Mouse (Mus musculus) kidney, postnatal 36 days (tissue): ENCODE results near the gene Slc5a6.
A peak's percentile ranks its signal among the peaks of the same experiment; 100 is the strongest.

ENCODE experiments used
- DNase-seq, 2 experiments: peaks; one replicate each; pipeline ENCODE4 v3.0.0; 2021 to 2022; ENCODE audit warnings: mixed read lengths in 2 of 2

Slc5a6 gene

DNA sequence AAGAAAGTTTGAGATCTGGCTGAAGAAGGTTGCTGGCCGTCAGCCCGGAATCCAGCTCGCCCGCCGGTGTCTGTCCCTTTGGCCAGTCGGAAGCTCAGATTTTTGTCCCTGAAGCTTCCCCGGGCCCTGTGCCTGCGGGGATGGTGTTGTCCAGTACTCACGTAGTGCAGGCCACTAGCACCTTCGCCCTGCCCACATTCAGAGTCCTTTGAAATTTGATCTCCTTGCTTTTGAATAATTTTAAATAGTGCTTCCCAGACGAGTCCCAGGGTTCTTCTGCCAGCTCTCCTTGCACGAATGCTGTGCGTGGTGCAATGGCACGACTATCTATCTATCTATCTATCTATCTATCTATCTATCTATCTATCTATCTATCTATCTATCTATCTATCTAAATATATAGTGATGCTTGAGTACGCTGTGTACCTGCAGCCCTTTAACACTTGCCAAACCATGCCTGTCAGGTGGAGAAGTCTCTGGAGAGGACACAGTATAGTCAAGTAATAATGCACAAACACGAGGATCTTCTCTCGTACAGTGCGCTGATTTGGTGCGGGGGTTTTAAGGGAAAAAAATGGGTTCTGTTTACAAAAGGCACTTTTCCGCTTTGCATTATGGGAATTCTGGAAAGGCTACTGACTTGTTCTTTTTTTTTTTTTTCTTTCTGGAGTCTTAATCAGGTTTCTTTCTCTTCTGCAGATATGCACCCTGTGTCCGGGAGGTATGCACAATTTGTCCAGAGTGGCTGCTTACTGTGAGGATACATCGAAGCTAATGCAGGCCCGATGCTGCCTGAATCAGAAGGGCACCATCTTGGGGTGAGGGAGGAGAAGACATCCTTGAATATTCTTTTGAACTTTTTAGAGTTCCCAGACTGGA lies at the start of gene Slc5a6:
Slc5a6 (minus strand) TSS at position 162 of the 879 bp plus-strand sequence.
- DNase-seq: peak; percentile 57 to 58

DNA sequence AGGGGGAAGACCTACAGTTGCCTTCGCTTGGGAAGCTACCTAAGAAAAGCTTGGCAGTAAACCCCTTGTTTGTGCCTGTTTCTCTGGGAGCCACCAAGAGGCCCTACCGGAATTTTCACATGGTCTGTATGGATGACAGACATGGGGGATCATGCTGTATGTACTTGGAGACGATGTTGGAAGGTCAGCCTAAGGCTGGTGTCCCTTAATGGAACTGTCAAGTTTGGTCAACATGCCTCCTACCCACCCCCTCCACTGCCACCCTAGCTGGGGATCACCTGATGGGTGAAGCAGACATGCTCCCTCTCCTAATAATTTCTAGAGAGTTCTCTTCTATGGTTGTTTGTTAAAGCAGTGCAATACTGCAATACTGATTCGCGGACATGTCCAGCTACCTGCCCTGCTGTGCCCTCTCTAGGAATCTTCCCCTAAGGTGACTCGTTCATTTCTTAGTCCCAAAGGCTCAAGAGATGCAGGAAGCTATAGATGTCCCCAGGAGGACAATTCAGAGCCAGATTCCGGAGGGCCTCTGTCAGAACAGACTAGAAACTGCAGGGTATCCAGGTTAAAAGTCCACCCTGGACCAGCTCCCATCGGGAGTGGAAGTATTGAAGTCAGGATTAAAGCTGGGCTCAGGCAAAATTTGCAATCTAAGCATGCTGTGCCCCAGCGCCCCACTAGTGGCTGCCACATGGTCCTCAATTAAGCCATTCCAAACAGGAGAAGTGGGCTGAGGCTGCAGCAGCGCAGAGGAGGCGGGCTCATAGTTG lies 47.2 kb upstream of the Slc5a6 start:
- DNase-seq: no peak

DNA sequence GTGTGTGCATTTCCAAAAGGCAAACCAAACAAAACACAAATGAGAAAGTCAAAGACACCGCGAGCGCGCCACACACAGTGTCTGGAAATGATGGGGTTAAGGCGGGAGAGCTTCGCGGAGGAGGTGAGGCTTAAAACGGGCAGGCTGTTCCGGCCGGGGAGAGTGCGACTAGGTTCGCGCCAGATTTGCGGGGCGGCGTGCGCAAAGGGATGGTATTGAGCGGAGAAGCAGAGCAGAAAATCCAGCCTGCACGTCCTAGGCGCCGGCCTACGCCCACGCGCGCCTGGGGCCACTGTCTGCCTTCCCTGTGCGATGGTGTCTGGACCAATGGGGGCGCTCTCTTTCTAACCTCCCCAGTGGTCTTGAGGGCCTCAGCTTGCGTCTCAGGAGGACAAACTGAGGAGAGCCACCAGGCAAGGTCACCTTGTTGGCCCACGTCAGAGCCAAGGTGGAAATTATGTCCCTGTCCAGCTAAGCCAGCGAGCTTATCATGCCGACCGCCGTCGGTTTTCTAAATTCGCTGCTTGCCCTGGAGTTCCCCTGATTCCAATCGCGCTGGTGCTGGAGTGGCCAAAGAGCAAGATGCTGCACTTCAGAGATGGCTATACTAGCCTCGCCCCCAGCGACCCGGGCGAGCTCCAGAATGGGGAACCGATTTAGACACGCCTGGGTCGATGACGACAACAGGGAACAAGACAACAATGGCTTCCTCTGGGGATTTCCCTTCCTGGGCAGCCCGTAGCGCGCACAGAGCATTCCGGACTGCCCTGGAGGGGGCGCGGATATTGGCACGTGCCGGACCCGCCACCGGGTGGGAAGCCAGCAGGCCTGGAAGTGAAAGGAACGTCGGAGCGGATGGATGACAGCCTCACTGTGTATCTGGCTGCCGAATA lies 46.3 kb upstream of the Slc5a6 start:
- DNase-seq: peak; percentile 55 to 68

DNA sequence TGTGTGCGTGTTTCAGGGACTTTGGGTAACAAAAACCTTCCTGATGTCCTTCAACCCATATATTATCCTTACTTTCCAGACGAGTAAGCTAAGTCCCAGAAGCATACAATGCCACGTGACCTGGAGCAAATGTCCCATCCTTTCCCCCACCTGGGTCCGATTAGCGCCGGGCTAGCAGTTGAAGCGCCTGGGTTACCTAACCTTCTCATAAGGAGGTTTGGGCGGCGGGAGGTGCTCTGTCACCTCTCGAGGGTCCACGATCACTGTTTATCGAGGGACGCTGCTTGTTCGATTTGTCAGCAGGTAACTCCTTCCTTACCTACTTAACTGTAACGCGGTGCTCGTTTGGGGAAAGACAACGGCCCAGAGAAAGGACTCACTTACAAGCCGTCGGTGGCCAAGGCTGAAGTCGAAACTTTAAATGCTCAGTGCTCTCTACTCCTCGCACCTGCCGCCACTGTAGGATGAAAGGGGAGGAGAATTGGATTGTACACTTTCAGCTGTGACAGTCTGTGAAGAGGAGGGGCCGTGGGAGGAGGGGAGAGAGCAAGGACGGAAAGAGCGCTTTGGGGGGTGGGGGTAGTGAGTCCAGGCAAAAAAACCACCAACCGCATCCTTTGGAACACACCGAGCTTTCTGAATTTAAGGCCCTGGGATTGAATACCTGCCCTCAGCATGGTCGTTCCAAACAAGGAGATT lies 45.5 kb upstream of the Slc5a6 start:
- DNase-seq: no peak

DNA sequence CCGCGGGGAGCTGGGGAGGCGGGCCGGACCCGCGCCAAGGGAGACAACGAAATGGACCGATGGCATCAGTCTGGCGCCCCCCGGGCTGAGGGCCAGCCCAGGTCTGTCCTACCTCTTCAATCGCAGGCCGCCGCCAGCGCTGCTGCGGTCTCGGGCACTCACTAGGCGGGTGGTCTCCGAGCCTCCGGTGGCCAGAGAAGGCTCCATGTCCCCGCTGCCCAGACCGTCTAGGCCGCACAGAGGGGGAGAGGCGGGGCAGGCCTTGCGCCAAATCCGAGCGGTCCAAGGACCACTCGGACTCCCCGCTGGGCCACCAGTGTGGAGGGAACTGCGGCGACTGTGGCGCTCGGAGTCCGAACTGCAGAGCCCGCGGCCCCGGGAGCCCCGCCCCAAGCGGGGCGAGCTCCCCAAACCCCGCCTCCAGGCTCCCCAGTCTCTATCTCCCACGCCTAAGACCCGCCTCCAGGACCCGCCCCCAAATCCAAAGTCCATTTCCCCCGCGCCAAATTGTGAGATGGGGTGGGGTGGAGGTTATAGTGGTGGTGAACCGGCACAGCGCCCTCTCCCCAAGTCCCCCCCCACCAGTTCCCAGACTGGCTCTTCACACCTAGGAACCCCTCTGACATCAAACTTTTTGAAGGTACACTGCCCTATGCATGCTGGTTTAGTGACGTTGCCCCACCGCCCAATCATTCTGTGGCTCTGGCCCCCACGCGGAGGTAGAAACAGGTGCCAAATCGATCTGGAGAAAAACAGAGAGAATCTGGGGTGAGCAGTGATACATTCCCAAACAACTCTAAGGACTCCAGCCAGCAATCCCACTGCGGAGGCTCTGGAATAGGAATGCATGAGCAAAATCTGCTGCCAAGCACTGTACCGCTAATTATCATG lies 44.7 kb upstream of the Slc5a6 start:
- DNase-seq: peak; percentile 72 to 83

DNA sequence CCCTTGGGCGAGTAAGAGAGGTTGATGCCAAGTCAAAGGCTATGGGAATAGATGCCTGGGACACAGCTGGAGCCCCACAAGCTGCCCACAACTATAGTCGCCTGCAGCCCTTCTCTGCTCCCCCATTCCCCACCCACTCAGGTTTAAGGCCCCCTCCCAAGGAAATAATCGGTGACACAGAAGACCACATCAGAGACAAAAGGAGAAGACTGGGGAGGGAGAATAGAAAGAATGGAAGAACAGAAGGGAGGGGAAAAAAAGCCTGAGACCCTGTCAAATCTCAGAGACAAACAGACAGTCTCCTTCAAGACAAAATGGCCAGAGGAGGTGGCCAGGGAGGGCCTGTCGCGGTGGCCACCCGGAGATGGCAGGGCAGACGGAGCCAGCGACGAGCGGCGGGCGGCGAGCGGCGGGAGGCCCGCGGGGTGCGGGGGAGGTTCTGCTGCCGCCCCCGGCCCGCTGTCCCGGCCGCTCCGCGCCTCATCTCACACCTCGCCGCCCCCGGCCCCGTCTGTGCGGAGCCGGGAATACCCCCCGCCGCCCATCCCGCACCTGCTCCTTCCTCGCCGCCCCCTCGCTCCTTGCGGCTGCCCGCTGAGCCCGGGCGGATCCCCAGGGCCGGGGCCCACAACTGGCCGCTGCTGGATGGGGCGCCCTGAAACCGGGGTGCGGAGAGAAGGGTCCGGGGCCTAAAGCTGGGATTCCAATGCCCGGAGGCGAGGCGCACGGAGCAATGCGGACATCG lies 43.7 kb upstream of the Slc5a6 start:
- peak in 1 of 2 experiments; percentile 21 for DNase-seq

DNA sequence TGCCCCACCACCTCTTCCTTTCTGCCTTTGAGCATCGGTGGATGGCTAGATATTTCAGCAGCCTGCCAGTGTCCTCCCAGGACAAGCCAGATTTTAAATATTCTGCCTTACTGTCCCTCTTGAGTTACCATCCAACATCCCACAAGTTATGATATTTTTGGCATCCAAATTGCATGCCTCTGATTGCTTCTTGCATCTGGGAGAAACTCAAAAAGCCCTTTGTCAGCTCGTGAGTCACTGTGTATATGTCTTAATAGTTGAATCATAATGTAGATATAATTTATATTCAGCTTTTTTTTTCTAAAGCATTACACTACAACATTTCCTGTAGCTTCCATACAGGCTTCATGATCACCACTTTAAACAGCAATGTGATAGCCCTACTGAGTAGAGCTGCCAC lies 38.4 kb upstream of the Slc5a6 start:
- DNase-seq: no peak

DNA sequence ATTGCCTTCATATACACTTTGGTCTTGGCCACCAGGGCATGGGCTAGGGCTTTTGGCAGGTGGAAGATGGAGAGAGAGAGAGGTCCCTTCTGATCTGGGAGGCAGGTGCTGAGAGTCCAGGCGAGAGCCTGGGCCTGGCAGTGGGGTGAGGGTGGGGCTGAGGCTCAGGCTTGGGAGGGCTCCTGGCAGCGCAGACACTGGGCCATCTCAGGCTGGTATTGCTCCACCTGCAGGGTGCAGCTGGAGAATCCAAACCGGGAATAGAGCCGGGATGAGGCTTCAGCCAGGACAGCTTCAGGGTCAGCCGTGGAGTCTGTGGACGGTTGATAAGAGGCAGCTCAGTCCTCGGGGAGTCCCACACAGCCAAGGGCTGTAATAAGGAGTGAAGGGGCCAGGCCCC lies 37.9 kb upstream of the Slc5a6 start:
- no peak for DNase-seq

DNA sequence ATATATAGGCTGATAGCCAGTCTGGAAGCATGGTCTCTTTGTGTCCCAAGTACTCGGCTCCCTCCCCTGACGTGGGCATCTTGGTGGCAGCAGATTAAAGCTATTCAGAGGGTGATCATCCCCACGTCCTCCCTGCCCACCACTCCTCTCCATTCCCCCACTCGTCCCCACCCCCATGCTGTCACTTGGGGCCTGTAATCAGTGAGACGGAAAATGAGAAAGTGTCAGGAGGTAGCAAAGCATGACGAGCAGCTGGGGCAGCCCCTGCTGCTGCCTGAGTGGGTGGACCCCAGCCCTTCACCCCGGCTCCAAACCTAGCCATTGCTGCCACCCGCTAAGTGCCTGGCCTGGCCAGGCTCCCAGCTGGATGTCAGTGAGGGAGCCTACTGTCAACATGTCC lies 35.2 kb upstream of the Slc5a6 start:
- DNase-seq: no peak

DNA sequence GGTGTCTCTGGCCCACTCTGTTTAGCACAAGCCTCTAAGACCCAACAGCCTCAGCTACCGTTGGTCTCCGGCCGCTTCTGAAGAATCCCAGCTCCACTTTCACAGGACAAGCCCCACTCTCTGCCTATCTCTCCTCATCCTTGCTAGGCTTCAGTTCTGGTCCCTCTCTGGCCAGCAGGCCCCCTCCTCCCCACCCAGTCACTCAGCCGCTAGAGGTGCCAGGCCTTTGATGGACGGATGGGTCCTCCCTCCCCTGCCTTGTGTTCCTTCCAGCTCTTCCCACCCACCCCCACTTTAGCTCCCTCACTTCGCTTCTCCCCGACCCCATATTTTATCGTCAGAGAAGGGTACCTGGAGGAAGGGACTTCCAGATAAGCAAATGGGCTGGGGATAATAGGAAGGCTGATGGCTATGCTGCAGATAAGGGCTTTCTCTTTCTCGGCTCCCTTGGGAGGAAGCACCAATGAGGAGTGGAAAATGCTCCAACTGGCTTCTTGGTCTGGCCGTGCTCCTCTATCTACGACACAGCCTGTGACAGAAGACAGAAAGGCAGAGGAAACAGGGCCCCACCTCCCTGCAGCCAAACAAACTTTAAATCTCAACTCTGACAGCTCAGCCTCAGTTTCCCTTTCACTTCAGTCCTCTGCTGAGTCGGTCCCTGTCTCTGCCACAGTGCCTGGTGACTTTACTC lies 34.4 kb upstream of the Slc5a6 start:
- DNase-seq: peak; percentile 45 to 62

DNA sequence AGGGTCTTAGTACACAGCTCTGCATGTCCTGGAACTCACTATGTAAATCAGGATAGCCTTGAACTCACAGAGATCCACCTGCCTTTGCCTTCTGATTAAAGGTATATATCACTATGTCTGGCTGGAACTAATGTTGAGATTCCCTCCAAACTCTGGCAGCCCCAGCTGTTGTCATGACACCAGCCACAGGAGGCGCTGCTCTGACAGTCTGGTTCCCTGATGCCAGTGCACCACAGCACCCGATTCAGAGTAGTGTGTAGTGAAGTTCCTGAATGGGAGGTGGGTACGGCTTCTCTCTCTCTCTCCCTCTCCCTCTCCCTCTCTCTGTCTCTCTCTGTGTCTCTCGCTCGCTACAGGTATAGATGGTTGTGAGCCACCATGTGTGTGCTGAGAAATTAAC lies 33.6 kb upstream of the Slc5a6 start:
- peak; percentile 66 to 85 for DNase-seq

DNA sequence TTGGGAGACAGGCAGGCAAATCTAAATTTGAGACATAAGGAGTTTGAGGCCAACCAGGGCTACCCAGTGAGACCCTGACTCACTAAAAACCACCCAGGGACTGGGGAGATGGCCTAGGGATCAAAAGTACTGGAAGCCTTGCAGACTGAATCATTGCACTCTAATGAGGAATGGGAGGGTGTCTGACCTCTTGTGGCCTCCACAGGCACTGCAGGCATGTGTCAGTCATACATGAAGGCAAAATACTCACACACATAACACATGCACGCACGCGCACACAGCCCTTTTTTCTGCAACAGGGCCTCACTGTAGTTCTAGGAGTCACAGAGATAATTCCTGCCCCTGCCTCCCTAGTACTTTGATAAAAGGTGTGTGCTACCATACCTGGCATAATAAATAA lies 32.7 kb upstream of the Slc5a6 start:
- DNase-seq: peak; percentile 22 to 70

DNA sequence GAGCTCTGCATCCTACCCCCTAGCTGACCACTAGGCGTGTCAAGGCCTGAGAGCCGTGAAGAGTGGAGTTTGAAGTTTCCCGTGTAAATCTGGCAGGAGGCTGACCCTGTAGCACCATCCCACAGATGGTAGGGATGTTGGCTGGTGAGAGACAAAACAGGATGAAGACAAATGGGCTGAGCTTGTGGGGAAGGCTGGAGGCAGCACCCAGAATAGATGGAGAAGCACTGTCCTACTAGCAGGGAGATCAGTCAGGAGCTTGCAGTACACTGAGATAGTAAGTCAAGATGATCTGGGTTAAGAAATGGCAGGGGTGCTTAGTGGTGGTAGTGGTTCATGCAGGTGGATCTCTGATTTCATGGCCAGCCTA lies 32.1 kb upstream of the Slc5a6 start:
- no peak for DNase-seq

DNA sequence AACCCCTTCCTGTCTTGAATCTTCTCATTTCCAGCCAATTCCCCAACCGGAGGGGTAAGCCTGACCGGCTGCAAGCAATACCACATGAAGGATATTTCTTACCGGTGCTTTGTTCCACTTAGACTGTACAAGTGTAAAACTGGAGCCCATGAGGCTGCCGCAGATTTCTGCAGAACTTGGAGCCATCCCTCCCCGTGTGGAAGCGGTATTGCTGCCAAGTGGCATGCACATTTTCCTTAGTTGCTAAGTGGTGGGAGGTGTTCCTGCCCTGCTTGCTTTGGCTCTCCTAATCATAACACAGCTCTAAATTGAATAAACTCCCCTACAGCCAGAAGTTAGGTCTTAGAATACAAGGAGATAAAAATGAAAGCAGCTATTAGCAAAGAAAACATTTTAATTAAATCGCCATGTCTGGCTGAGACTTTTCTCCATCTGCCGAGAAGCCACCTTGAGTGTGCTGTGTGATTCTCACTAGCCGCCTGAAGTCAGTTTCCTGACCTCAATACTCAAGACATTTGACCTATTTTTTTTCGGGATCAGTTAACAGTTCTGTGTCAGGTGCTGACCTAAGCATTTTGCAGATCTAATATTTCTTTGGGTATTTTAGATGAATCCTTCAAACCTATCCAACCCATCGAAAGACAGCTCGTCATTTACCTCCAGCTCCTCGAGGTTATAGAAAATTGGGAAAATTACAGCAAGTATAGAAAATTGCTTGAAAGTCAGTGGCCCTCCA lies 31.5 kb upstream of the Slc5a6 start:
- no peak for DNase-seq

DNA sequence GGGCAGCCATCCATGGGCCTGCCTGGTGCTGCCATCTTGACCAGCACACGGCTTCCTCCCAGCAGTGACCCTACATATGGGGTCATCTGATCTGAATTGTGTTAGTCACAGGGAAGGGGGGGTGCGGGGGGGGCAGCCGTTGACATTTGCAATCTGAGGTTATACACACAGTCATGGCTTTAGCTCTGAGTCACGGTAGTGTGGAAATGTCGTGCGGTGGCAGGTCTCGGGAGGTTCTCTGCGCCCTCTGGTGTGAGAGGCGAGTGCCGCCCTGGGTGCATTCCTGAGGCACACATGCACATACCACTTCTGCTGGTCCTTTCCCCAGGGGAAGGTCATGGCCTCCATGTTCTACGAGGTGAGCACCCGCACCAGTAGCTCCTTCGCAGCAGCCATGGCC lies 27.6 kb upstream of the Slc5a6 start:
- DNase-seq: no peak

DNA sequence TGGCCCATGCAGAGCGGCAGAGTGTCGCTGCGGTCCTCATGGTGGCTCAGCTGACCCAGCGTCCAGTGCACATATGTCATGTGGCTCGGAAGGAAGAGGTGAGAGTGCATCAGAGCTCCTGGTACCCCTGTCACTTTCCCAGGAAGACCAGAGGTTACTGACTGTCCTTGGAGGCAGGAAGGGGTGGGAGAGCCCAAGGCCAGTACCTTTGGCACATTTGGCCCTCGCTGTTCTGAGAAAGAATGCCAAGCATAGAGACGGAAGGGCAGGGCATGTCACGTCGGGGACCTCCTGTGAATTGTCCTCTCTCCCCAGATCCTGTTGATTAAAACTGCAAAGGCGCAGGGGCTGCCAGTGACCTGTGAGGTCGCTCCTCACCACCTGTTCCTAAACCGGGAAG lies 24.5 kb upstream of the Slc5a6 start:
- no peak for DNase-seq

DNA sequence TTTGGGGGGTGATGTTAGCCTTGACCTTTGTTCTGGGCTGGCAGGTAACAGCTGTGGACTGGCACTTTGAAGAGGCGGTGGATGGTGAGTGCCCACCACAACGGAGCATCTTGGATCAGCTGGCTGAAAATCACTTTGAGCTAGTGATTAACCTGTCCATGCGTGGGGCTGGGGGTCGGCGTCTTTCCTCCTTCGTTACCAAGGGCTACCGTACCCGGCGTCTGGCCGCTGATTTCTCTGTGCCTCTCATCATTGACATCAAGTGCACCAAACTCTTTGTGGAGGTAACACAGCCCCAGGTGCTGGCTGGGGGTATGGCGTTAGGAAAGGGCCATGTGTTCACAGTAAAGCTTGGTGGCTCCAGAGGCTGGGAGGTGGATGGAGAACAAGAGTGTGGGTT lies 23.1 kb upstream of the Slc5a6 start:
- no peak for DNase-seq

DNA sequence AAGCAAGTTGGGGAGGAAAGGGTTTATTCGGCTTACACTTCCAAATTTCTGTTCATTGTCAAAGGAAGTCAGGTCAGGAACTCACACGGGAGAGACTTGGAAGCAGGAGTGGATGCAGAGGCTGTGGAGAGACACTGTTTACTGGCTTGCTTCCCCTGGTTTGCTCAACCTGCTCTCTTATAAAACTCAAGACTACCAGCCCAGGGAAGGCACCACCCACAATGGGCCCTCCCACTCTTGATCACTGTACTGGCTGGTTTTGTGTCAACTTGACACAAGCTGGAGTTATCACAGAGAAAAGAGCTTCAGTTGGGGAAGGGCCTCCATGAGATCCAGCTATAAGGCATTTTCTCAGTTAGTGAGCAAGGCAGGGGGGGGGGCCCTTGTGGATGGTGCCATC lies 22.3 kb upstream of the Slc5a6 start:
- no peak for DNase-seq

DNA sequence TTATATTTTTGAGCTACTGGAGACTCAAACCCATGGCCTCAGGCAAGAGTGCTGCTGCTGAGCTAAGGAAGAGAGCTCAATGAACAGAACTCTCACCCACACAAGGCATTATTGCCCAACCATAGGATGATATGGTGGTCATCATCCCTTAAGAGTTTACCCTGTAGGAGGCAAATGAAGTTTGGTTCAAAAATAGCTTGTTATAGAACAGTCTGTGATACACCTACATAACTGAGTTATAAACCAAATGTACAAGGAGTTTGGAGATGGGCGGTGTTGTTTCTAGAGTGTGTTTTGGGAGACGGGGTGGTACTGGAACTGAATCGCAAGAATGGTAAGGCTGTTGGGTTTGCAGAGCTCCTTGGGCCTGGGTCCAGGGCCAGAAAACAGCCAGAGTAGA lies 21.1 kb upstream of the Slc5a6 start:
- DNase-seq: no peak
